Mouse (Mus musculus) liver, embryonic 14.5 days (tissue): Measurements from ENCODE around the gene Snai3.

Source experiments
- CTCF ChIP-seq: IDR thresholded peaks from 2 replicates; pipeline ENCODE4 v1.5.1; 2016; ENCODE audit warnings: antibody characterized with exemption, low read depth, control low read depth
- EP300 ChIP-seq: IDR thresholded peaks from 2 replicates; pipeline ENCODE4 v1.6.1; 2016; ENCODE audit warnings: antibody characterized with exemption, low read depth

DNA sequence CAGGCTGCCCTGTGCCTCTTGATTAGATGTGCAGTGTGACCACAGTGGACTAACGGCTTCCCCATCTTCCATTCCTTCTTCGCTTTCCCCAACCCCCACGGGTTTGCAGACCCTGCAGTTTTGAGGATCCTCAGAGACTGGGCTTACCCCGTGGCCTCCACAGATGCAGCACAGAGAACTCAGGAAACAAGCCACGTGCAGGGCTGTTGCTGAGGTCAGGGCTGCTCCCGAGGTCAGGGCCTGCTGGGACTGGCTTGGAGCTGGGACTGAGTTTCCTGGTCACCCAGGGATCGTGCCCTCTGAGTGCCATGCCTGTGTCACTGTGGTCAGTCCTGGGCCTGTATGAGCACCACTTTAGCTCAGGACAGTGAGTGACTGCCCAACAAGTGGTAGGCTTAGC, 4.5 kb upstream of the Snai3 start:
- TF ChIP-seq EP300 (no peak), CTCF (no peak)
